Mouse (Mus musculus): ENCODE measurements around the gene Gja5.

Gja5 gene

GRCm38 (mm10) chr3:96936241-96936640, 31.7 kb downstream of the Gja5 start:
- peak; percentile 83 for DNase-seq (ENCODE audit: low read depth, low spot score)

GRCm38 (mm10) chr3:96937606-96938005, 33.1 kb downstream of the Gja5 start:
- DNase-seq (ENCODE audit: low read depth, low spot score), result peak; percentile 20

GRCm38 (mm10) chr3:96938738-96939137, 34.2 kb downstream of the Gja5 start:
- DNase-seq (ENCODE audit: low read depth, low spot score), result peak; percentile 87

GRCm38 (mm10) chr3:96942706-96943105, 38.2 kb downstream of the Gja5 start:
- DNase-seq (ENCODE audit: low read depth, low spot score), result no peak

GRCm38 (mm10) chr3:96953489-96954233, 49.2 kb downstream of the Gja5 start:
- no peak for DNase-seq (ENCODE audit: low read depth, low spot score)

- DNase-seq (ENCODE audit: low read depth, low spot score), result no peak
These were observed 56.1 kb downstream of the Gja5 start for GRCm38 (mm10) chr3:96960597-96960996.

GRCm38 (mm10) chr3:96963088-96964034, 58.9 kb downstream of the Gja5 start:
- DNase-seq (ENCODE audit: low read depth, low spot score), result no peak

GRCm38 (mm10) chr3:96970986-96971385, 66.5 kb downstream of the Gja5 start:
- DNase-seq (ENCODE audit: low read depth, low spot score), result no peak

- DNase-seq (ENCODE audit: low read depth, low spot score), result no peak
These were observed 70.0 kb downstream of the Gja5 start for GRCm38 (mm10) chr3:96974467-96974866.

- DNase-seq (ENCODE audit: low read depth, low spot score), result no peak
These were observed 71.1 kb downstream of the Gja5 start for GRCm38 (mm10) chr3:96975628-96976027.

GRCm38 (mm10) chr3:96977507-96977906, 73.0 kb downstream of the Gja5 start:
- DNase-seq (ENCODE audit: low read depth, low spot score), result no peak

- DNase-seq (ENCODE audit: low read depth, low spot score), result no peak
These were observed 74.0 kb downstream of the Gja5 start for GRCm38 (mm10) chr3:96978469-96978868.

- DNase-seq (ENCODE audit: low read depth, low spot score), result peak; percentile 10
These were observed 74.5 kb downstream of the Gja5 start for GRCm38 (mm10) chr3:96979020-96979419.

- DNase-seq (ENCODE audit: low read depth, low spot score), result no peak
These were observed 77.3 kb downstream of the Gja5 start for GRCm38 (mm10) chr3:96981833-96982232.

- no peak for DNase-seq (ENCODE audit: low read depth, low spot score)
These were observed 78.2 kb downstream of the Gja5 start for GRCm38 (mm10) chr3:96982666-96983065.

GRCm38 (mm10) chr3:96992526-96992925, 88.0 kb downstream of the Gja5 start:
- no peak for DNase-seq (ENCODE audit: low read depth, low spot score)

GRCm38 (mm10) chr3:96997770-96998169, 93.3 kb downstream of the Gja5 start:
- no peak for DNase-seq (ENCODE audit: low read depth, low spot score)

GRCm38 (mm10) chr3:97003111-97003510, 98.6 kb downstream of the Gja5 start:
- no peak for DNase-seq (ENCODE audit: low read depth, low spot score)

GRCm38 (mm10) chr3:97004509-97004908, 100.0 kb downstream of the Gja5 start:
- DNase-seq (ENCODE audit: low read depth, low spot score), result no peak

GRCm38 (mm10) chr3:97007010-97007448, 102.5 kb downstream of the Gja5 start:
- peak; percentile 25 for DNase-seq (ENCODE audit: low read depth, low spot score)

- peak; percentile 82 for DNase-seq (ENCODE audit: low read depth, low spot score)
These were observed 120.7 kb downstream of the Gja5 start for GRCm38 (mm10) chr3:97025226-97025625.

GRCm38 (mm10) chr3:97032053-97032496, 127.6 kb downstream of the Gja5 start:
- DNase-seq (ENCODE audit: low read depth, low spot score), result no peak

Measured in 3T3-L1 (cell line).